Mouse (Mus musculus) common myeloid progenitor, adult 5-6 weeks (primary cell): ENCODE measurements around the gene Hepacam. TPM values are rescaled to one million over a fixed set of nuclear protein-coding genes. Genes with fewer than 3 reads are reported as not detected.
A peak's percentile ranks its signal among the peaks of the same experiment; 100 is the strongest.

ENCODE experiments used
- ATAC-seq: replicated peaks from 2 replicates; pipeline ENCODE4 v1.8.0; 2016; ENCODE audit warnings: low read depth, mild to moderate bottlenecking, moderate TSS enrichment, inconsistent platforms; ENCODE audit not compliant: poor library complexity, severe bottlenecking
- total RNA-seq: library from RNA; stranded (forward); fragments of 200-1000, 187-1606 nt; gene quantifications from 2 replicates; pipeline ENCODE4 v1.2.3, GENCODE M21; 2017

The Hepacam gene
- total RNA-seq, 1 experiment from 2014 or later, result not detected

DNA sequence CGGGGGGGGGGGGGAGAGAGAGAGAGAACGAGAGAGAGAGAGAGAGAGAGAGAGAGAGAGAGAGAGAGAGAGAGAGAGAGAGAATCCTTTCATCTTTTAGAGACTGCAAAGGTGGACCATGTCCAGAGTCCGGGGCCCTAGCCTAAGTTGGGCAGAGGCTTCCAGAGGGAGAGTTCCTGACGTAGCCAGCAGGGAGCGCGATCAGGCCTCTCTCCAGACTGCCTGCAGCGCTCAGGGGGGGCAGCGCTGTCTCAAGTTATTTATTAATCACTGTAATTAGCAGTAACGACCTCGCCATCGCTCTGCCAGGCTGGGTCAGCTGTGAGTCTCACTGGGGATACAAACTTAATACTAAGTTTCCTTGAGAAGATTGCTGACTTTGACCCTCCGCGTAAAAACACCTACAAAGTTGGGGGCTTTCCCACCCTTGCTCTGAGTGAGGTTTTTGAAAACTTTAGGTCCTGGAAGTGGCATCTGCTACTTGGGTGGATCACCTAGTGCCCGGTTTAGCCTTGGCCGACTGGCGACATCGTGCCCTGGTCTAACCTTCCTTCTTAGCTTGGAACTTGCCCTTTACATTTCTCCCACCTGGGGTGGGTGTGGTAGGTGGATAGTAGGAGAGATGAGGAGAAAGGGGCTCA lies 65.0 kb downstream of the Hepacam start:
- peak; percentile 41 for ATAC-seq

GRCm38 (mm10) chr9:37432720-37433421 lies 65.7 kb downstream of the Hepacam start, which contains the start of gene Robo3:
Gene Robo3 (minus strand): TSS chr9:37433246.
- no peak for ATAC-seq

DNA sequence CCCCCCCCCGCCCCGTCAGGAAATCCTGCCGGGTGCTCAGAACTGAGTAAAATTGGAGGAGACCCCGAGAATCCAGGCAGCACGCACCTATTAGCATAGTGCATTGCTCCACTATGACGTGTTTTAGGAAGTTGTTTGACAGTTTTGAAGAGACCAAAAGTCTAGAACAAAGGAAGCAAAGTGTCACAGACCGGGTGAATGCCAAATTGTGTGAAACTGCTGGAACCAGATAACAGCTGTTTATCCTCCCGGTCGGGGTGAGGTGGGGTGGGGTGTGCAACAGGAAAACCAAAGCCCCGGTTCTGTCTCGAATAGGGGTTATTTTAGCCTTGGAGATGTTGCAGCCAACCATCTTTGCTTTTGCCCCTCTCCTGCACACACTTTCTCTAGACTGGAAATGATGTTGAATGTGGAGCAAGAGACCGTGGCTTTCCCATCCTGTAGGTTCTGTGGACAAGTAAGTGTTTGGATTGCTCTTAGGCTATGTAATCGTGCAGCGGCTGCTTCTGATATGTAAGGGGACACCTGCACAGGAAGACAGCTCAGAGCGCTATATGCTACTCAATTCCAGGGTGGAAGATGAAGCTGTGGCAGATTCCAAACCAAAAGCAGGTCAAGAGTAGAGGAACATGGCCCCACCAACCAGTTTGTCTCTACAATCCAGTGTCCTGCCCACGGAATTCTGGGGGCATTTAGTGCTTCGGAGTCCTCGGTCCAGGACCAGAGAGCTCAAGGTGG lies 66.8 kb downstream of the Hepacam start:
- ATAC-seq, result peak; percentile 71

GRCm38 (mm10) chr9:37434932-37435331 lies 67.8 kb downstream of the Hepacam start:
- no peak for ATAC-seq

GRCm38 (mm10) chr9:37435616-37436015 lies 68.5 kb downstream of the Hepacam start:
- no peak for ATAC-seq

Other genes with a start within 250 kb of the Hepacam start
- gene Pknox2, start 219.9 kb upstream of the Hepacam start, total RNA-seq, result not detected in 2 replicates
- gene Tmem218, start 159.1 kb upstream of the Hepacam start, total RNA-seq, result 2.3 and 4.0 TPM in 2 replicates
- gene Slc37a2, start 111.6 kb upstream of the Hepacam start, total RNA-seq, result 0.46 TPM in 1 of 2 replicates, not detected in the other
- gene Ccdc15, start 18.9 kb upstream of the Hepacam start, total RNA-seq, result 18.6 and 24.2 TPM in 2 replicates
- gene Robo4, start 34.5 kb downstream of the Hepacam start, total RNA-seq, result 1.3 and 1.4 TPM in 2 replicates
- 3.8 and 4.1 TPM in 2 replicates for gene Robo3, start 65.9 kb downstream of the Hepacam start, total RNA-seq
- 37.0 and 38.1 TPM in 2 replicates for gene Msantd2, start 122.0 kb downstream of the Hepacam start, total RNA-seq
- 2.5 and 2.9 TPM in 2 replicates for gene Esam, start 160.7 kb downstream of the Hepacam start, total RNA-seq
- gene Vsig2, start 171.9 kb downstream of the Hepacam start, total RNA-seq, result 0.50 TPM in 1 of 2 replicates, not detected in the other
- gene Nrgn, start 185.6 kb downstream of the Hepacam start, total RNA-seq, result 17.1 and 36.8 TPM in 2 replicates
- 11.8 and 12.2 TPM in 2 replicates for gene Siae, start 188.3 kb downstream of the Hepacam start, total RNA-seq
- gene Spa17, start 246.4 kb downstream of the Hepacam start, total RNA-seq, result 5.9 and 15.3 TPM in 2 replicates